8 mouse cellular contexts compared by ENCODE assay signal in the genomic region with DNA sequence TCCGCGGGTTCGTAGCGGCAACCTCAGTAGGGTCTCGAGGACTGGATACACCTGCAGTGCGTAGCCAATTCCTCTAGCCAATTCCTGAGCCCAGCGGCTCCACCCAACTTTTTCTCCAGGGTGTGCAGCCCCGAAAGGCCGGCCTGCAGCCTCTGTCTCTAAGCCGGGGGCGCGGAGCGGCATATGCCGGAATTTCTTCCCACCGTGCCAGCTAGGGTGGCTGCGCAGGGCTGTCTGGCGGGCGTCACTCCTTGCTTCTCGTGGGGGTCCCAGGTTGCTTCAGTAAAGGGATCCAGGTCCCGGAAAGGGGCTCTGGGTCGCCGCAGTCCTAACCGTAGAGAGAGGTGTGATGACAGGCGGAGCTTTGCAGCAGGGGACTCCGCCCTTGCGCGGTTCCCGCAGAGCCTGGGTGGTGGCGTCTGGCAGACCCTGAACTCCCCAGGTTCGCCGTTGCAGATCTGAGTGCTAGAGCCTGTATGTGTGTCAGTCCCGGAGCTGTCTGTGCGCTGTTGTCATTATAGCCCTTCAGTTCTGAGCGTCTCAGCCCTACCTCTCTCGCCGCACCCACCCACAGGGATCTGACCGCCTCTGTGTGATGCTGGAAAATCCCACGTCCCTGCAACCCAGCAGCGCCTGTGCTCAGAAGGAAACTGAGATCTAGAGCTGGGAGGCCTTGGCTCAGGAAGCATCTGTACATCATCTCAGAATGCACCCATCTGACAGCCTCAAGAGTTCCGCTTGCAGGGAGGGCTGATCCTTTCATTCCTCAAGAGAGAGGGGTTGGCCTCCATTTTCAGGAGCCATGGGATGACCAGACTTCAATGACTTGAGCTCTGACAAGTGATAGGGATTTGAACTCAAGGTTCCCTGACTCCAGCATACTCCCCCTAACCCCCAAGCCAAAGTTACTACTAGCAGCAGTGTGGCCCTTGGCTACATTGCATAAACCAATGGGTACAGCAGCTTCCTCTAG. TPM values are rescaled to one million over a fixed set of nuclear protein-coding genes. Genes with fewer than 3 reads are reported as not detected.
A peak's percentile ranks its signal among the peaks of the same experiment; 100 is the strongest.
DNase-seq lines count a peak whose midpoint lies in the region; ATAC-seq and TF ChIP-seq lines count a peak whose summit lies in the region.

No protein-coding gene starts in this region.

- 3% methylated on average over 40 of the region's 40 CpGs for WGBS in heart, embryonic 15.5 days
- 3% methylated on average over 40 of the region's 40 CpGs for WGBS in midbrain, embryonic 10.5 days
- WGBS in stomach, embryonic 16.5 days, result 1% methylated on average over 40 of the region's 40 CpGs

- H3K4me1 ChIP-seq in cortical plate, adult 2 months (ENCODE audit: control insufficient read depth, insufficient read depth, low read length), result peaks cover 8% of the 10 kb centered on the region
- H3K4me1 ChIP-seq in heart, embryonic 15.5 days (replicated peaks), result peaks cover 19% of the 10 kb centered on the region
- peaks cover 19% of the 10 kb centered on the region for H3K4me1 ChIP-seq in midbrain, embryonic 10.5 days
- peaks cover 9% of the 10 kb centered on the region; the same call in 1 of the 2 replicates for H3K4me1 ChIP-seq in stomach, embryonic 16.5 days (ENCODE audit: control insufficient read depth, insufficient read depth, low read length)

- H3K9ac ChIP-seq in heart, embryonic 15.5 days, result peak overlapping the region; percentile 64
- peak overlapping the region; percentile 64 for H3K9ac ChIP-seq in stomach, embryonic 16.5 days (ENCODE audit: low read length)

- peak overlapping the region; percentile 68 for H3K4me3 ChIP-seq in cortical plate, adult 2 months (ENCODE audit: insufficient read depth, low read length)
- H3K4me3 ChIP-seq in heart, embryonic 15.5 days, result peak overlapping the region; percentile 71
- H3K4me3 ChIP-seq in midbrain, embryonic 10.5 days, result peak overlapping the region; percentile 68
- H3K4me3 ChIP-seq in stomach, embryonic 16.5 days (replicated peaks; ENCODE audit: low read length), result peak overlapping the region; percentile 61

- peaks cover 46% of the 10 kb centered on the region for H3K27me3 ChIP-seq in heart, embryonic 15.5 days
- peaks cover 66% of the 10 kb centered on the region for H3K27me3 ChIP-seq in midbrain, embryonic 10.5 days (ENCODE audit: low read depth, poor library complexity, severe bottlenecking)
- peaks cover 18% of the 10 kb centered on the region for H3K27me3 ChIP-seq in stomach, embryonic 16.5 days (ENCODE audit: control insufficient read depth, insufficient read depth, low read length)

- no peaks in the 10 kb centered on the region for H3K9me3 ChIP-seq in heart, embryonic 15.5 days (replicated peaks)
- H3K9me3 ChIP-seq in midbrain, embryonic 10.5 days (replicated peaks), result no peaks in the 10 kb centered on the region
- H3K9me3 ChIP-seq in stomach, embryonic 16.5 days (replicated peaks; ENCODE audit: control insufficient read depth, low read length), result no peaks in the 10 kb centered on the region

- peak; percentile 35 for DNase-seq in urinary bladder, adult 2 months (ENCODE audit: low spot score)
- no peak for DNase-seq in urinary bladder, postnatal 14 days (ENCODE audit: low spot score)
- peak; percentile 70 to 79 for DNase-seq in layer of hippocampus, postnatal 36 days
- no peak for DNase-seq in midbrain, embryonic 10.5 days (ENCODE audit: low spot score)
- DNase-seq in ovary, postnatal 14 days (ENCODE audit: low spot score), result no peak

- H3K27ac ChIP-seq in cortical plate, adult 2 months (ENCODE audit: insufficient read depth, low read length), result peak overlapping the region; percentile 85
- H3K27ac ChIP-seq in heart, embryonic 15.5 days, result no peak overlapping the region
- H3K27ac ChIP-seq in midbrain, embryonic 10.5 days (replicated peaks), result no peak overlapping the region
- no peak overlapping the region for H3K27ac ChIP-seq in stomach, embryonic 16.5 days (ENCODE audit: low read length)

- H3K4me2 ChIP-seq in heart, embryonic 15.5 days, result peak overlapping the region; percentile 99
- peak overlapping the region; percentile 98 for H3K4me2 ChIP-seq in stomach, embryonic 16.5 days (ENCODE audit: low read depth, low read length)

- peak; percentile 81; the same call in 1 of the 2 replicates for TF ChIP-seq POLR2A in cortical plate, adult 2 months (IDR thresholded peaks at IDR 0.05; ENCODE audit: extremely low read depth, insufficient read depth, low read length)

- H3K36me3 ChIP-seq in heart, embryonic 15.5 days, result no peaks in the 10 kb centered on the region
- H3K36me3 ChIP-seq in midbrain, embryonic 10.5 days, result no peaks in the 10 kb centered on the region
- no peaks in the 10 kb centered on the region for H3K36me3 ChIP-seq in stomach, embryonic 16.5 days (ENCODE audit: control insufficient read depth, insufficient read depth, low read length)

- no peak for TF ChIP-seq CTCF in cortical plate, adult 2 months (IDR thresholded peaks at IDR 0.05; ENCODE audit: extremely low read depth, insufficient read depth, low read length)

- ATAC-seq in heart, embryonic 15.5 days (replicated peaks; ENCODE audit: insufficient number of reproducible peaks, insufficient read depth, low FRiP score, low read depth), result no peak
- peak; percentile 35 for ATAC-seq in stomach, embryonic 16.5 days (ENCODE audit: insufficient read depth, low FRiP score)

RNA-seq across cellular contexts. Expression of a gene that starts 0.7 kb away (rescaled TPM):
- polyA plus RNA-seq in urinary bladder, adult 2 months (2012; rRNA removed), result 3.7 and 4.4 TPM in 2 replicates
- polyA plus RNA-seq in cortical plate, adult 2 months (2012; rRNA removed), result 145 and 176 TPM in 2 replicates
- polyA plus RNA-seq in heart, embryonic 15.5 days (2015; fragmentation: Nextera tagmentation; extraction: Ambion mirVana), result 4.3 and 5.3 TPM in 2 replicates
- 100 to 1,000 TPM; 128 to 145 TPM for total RNA-seq in layer of hippocampus, postnatal 36 days (2021)
- 0.62 and 0.84 TPM in 2 replicates for polyA plus RNA-seq in midbrain, embryonic 10.5 days (2016; fragmentation: Nextera tagmentation; extraction: Ambion mirVana)
- 3.5 and 4.3 TPM in 2 replicates for polyA plus RNA-seq in stomach, embryonic 16.5 days (2015; fragmentation: Nextera tagmentation; extraction: Ambion mirVana)

RNA-seq across cellular contexts. Expression of a gene that starts 18.6 kb away (rescaled TPM):
- 2.4 and 3.2 TPM in 2 replicates for polyA plus RNA-seq in urinary bladder, adult 2 months (2012; rRNA removed)
- 1.2 and 1.4 TPM in 2 replicates for polyA plus RNA-seq in cortical plate, adult 2 months (2012; rRNA removed)
- polyA plus RNA-seq in heart, embryonic 15.5 days (2015; fragmentation: Nextera tagmentation; extraction: Ambion mirVana), result 8.6 and 10.9 TPM in 2 replicates
- 1 to 10 TPM; 1.6 to 2.7 TPM for total RNA-seq in layer of hippocampus, postnatal 36 days (2021)
- 3.6 and 3.8 TPM in 2 replicates for polyA plus RNA-seq in midbrain, embryonic 10.5 days (2016; fragmentation: Nextera tagmentation; extraction: Ambion mirVana)
- 6.2 and 9.1 TPM in 2 replicates for polyA plus RNA-seq in stomach, embryonic 16.5 days (2015; fragmentation: Nextera tagmentation; extraction: Ambion mirVana)

Comparison
In these comparisons a context has a peak if more than half of its experiments do, and no peak if none do; other contexts are left out.
1. DNase-seq: peak in urinary bladder, adult 2 months (single experiment) and layer of hippocampus, postnatal 36 days (2 of 2); none in urinary bladder, postnatal 14 days (single experiment), midbrain, embryonic 10.5 days (single experiment) and ovary, postnatal 14 days (single experiment).
2. RNA of a gene that starts 0.7 kb away (polyA plus RNA-seq): 145 to 176 TPM in cortical plate, adult 2 months; 3.5 to 4.3 TPM in stomach, embryonic 16.5 days, 4.3 to 5.3 TPM in heart, embryonic 15.5 days, 3.7 to 4.4 TPM in urinary bladder, adult 2 months and 0.62 to 0.84 TPM in midbrain, embryonic 10.5 days; every median in the first group is over 10 times any median in the second.
3. Peak in every context shown above with its lines, with median percentiles within 50 percentile points of each other: H3K4me3 ChIP-seq.